Mouse (Mus musculus) urinary bladder, adult 18-20 months (tissue): ENCODE measurements around the gene Parp14.
A peak's percentile ranks its signal among the peaks of the same experiment; 100 is the strongest.

ENCODE experiments used
- DNase-seq, 2 experiments: peaks; one replicate each; pipeline ENCODE4 v3.0.0; 2022; ENCODE audit warnings: low spot score in 2 of 2, mixed read lengths in 2 of 2

The Parp14 gene

GRCm38 (mm10) chr16:35870581-35871047 lies 730 bp downstream of the Parp14 start:
- DNase-seq: peak in 1 of 2 experiments; percentile 9

GRCm38 (mm10) chr16:35869656-35870055 lies 1.7 kb downstream of the Parp14 start:
- DNase-seq: no peak

- no peak for DNase-seq
These were observed 2.2 kb downstream of the Parp14 start for GRCm38 (mm10) chr16:35869126-35869525.

- no peak for DNase-seq
These were observed 3.6 kb downstream of the Parp14 start for GRCm38 (mm10) chr16:35867726-35868125.

- no peak for DNase-seq
These were observed 9.3 kb downstream of the Parp14 start for GRCm38 (mm10) chr16:35862057-35862456.

GRCm38 (mm10) chr16:35860236-35860635 lies 11.1 kb downstream of the Parp14 start:
- no peak for DNase-seq

GRCm38 (mm10) chr16:35856766-35857165 lies 14.6 kb downstream of the Parp14 start:
- DNase-seq: no peak

- DNase-seq: no peak
These were observed 15.5 kb downstream of the Parp14 start for GRCm38 (mm10) chr16:35855846-35856245.

GRCm38 (mm10) chr16:35847138-35847537 lies 24.2 kb downstream of the Parp14 start:
- no peak for DNase-seq

GRCm38 (mm10) chr16:35839680-35840079 lies 31.7 kb downstream of the Parp14 start:
- DNase-seq: no peak

GRCm38 (mm10) chr16:35834653-35835052 lies 36.7 kb downstream of the Parp14 start:
- no peak for DNase-seq

- no peak for DNase-seq
These were observed 38.4 kb downstream of the Parp14 start for GRCm38 (mm10) chr16:35832926-35833325.

GRCm38 (mm10) chr16:35829999-35830398 lies 41.3 kb downstream of the Parp14 start:
- DNase-seq: no peak

GRCm38 (mm10) chr16:35817255-35818089 lies 53.9 kb downstream of the Parp14 start:
- DNase-seq: peak; percentile 56 to 71

GRCm38 (mm10) chr16:35813119-35813518 lies 58.2 kb downstream of the Parp14 start:
- DNase-seq: no peak

GRCm38 (mm10) chr16:35808838-35809237 lies 62.5 kb downstream of the Parp14 start:
- no peak for DNase-seq

GRCm38 (mm10) chr16:35807663-35807992 lies 63.7 kb downstream of the Parp14 start:
- DNase-seq: no peak

GRCm38 (mm10) chr16:35806973-35807662 lies 64.2 kb downstream of the Parp14 start:
- DNase-seq: no peak

- no peak for DNase-seq
These were observed 67.6 kb downstream of the Parp14 start for GRCm38 (mm10) chr16:35803723-35804122.

- no peak for DNase-seq
These were observed 69.2 kb downstream of the Parp14 start for GRCm38 (mm10) chr16:35802163-35802562.

GRCm38 (mm10) chr16:35791962-35792521 lies 79.3 kb downstream of the Parp14 start:
- no peak for DNase-seq

- no peak for DNase-seq
These were observed 83.0 kb downstream of the Parp14 start for GRCm38 (mm10) chr16:35788330-35788729.
